Mouse (Mus musculus): Measurements from ENCODE around the gene Cenpl. TPM values are rescaled to one million over a fixed set of nuclear protein-coding genes. Genes with fewer than 3 reads are reported as not detected.
A peak's percentile ranks its signal among the peaks of the same experiment; 100 is the strongest.
"Not testable (repeated sequence)": the region's sequence is repeated elsewhere in the genome, so short reads cannot be mapped to it uniquely, and the experiment has no call there.

The Cenpl gene
- 3.5 and 4.3 TPM in 2 replicates for polyA plus RNA-seq (2012; rRNA removed)

DNA sequence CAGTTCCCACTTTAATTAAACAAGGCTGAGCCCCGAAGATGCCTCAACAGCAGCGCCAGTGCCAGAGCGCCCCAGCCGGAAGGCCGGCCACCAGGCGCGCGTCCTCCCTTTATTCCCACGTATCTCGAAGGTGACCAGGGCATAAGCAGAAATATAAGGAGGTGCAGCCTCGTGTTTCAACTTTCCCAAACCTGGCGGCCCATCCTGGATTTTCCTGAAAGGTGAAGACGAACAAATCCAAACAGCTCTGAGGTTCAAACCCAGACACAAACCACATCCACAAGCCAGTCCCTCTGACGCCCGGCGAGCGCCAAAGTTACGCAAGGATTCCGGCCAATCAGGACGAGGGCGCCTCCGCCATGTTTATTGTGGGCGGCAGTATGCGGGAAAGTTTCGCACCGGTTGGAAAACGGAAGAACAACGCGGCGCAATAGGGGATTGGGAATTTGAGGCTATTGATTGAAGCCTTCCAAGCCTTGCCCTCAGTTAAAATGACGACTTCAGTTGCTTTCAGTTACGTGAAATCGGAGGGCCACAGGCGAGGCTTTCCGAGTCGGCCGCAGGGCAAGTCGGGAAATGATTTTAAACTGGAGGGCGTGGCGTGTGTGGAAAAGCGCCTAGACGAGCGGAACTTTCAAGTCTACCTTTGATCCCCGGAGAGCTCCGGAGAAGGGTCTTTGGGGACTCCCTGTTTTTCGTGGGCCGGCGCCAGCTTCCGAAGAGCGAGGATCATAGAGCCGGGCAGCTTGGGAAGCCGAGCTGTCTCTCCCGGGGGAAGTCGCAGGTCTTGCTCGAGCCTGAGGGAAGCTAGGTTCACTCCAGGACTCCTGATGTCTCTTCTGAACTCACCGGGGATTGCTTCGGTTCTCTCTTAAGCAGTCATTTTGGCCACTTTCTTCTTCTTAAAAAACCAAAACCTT is at the start of gene Cenpl, which contains the start of gene Dars2:
Gene Cenpl (plus strand): TSS at position 362 of the 920 bp plus-strand sequence.
Gene Dars2 (minus strand): TSS at position 307 of the 920 bp plus-strand sequence.
- peak; percentile 98 for DNase-seq (ENCODE audit: low read depth, low spot score)
- under 1% methylated on average over 57 of the region's 57 CpGs for WGBS

DNA sequence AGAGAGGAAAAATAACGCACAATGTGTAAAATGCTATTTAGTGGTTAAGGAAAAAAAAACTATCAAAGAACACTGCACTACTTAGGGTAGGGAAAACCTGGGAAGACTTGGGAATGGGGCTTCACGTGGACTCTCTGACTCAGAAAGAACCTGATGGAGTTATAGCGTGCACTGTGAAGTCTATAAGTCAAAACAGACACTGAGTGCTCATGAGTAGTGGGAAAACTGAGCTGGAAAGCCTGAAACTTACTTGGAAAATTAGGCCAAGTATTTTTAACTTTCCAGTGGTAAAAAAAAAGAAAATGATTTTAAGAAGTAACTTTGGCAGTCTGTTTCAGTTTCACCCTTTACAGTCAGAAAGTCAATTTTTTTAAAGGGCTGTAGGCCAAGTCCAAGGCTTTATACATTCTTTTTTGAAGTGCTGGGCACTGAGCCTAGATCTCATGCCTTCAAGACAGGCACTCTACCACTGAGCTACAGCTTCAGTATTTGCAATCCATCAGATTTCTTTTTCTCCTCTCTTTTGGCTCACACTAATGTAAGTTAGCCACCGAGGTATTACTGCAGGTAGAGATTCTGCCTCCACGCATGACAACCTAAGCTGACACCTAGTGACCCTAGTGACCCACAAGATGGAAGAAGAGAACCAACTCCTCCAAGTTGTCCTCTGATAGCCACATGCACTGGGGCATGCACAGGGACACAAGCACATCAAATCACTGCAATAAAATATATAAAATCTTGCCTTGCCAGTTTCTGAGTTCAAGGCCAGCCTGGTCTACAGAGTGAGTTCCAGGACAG is 44.9 kb upstream of the Cenpl start:
- WGBS, result 68% methylated on average over 5 of the region's 5 CpGs
- DNase-seq (ENCODE audit: low read depth, low spot score), result no peak

DNA sequence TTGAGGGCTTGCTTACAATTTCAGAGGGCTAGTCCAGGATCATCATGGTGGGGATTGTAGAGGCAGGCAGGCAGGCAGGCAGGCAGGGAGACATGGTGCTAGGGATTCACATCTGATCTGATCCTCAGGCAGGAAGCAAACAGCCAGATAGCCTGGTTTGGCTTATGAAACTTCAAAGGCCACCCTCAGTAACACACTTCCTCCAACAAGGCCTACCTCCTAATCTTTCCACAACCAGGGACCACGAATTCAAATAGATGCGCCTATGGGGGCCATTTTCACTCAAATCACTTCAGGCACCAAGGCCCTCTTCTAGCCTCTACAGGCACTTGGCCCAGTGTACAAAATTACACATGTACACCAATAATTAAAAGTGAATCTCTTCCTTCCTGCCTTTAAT is 43.3 kb upstream of the Cenpl start:
- DNase-seq (ENCODE audit: low read depth, low spot score), result no peak
- WGBS, result 83% methylated on average over 2 of the region's 2 CpGs

DNA sequence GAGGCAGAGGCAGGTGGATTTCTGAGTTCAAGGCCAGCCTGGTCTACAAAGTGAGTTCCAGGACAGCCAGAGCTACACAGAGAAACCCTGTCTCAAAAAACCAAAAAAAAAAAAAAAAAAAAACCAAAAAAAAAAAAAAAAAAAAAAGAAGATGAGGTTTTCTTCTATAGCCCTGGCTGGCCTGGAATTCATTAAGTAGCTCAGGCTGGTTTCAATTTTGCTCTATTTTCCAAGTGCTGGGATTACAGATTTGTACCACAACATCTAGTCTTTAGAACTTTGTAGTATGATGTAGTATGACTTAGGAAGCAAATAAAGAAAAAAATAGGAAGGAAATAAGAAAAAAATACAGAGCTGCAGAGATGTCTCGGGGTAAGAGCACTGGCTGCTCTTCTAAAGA is 42.1 kb upstream of the Cenpl start:
- DNase-seq (ENCODE audit: low read depth, low spot score), result not testable (repeated sequence)
- 94% methylated on average over 1 of the region's 1 CpGs for WGBS

DNA sequence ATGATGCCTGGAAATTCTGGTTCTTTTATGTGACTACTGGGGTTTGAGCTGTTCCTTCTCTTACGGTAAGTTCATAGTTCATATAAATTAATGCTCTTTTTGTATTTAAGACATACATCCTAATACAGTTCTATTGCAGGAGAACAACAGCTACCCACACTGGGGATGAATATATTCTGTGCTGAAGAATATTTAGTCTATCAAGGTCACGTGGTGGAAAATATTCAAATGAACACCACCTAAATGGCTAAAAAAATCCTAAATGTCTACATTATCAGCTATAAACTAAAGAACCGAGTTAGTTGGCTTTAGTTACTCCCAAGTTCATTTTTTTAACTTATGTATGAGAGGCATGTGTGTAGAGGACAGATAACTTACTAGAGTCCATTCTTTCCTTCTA is 40.5 kb upstream of the Cenpl start:
- DNase-seq (ENCODE audit: low read depth, low spot score), result no peak
- WGBS, result 93% methylated on average over 3 of the region's 3 CpGs

DNA sequence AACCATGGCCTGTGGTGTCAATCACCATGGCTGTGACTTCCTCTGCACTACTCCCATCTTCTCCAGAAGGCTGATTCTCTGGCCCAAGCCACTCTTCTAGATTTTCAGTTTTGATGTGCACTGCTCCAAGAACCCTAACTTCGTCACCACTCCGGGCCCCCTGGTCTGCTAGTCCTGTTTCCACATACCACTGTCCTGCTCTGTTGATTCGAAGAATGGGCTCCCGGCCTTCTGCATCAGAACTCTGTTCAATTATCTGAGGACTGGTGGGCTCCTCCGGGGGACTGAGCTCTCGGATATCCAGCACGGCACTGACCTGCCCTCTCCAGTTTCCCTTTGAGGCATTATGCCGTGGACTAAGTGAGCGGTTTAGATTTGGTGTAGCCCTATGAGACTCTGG is 38.6 kb upstream of the Cenpl start:
- DNase-seq (ENCODE audit: low read depth, low spot score), result no peak
- 96% methylated on average over 9 of the region's 9 CpGs for WGBS

DNA sequence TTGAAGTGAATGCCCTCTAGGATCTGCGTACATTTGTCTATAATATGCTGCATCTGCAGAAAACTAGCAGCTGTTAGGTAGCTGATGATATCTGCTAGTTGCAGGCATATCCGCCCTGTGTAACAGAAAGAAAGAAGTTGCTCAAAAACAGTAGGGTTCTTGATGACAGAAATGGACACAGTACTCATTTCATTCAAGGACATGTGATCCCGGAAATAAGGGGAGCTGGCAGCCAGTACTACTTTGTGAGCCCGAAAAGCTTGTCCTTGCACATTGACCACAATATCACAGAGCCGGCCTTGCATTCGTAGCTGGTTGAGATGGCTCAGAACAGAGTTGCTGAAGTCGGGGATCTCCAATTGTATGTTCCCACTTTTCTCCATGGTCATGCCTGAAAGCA is 38.2 kb upstream of the Cenpl start:
- WGBS, result 85% methylated on average over 7 of the region's 7 CpGs
- no peak for DNase-seq (ENCODE audit: low read depth, low spot score)

DNA sequence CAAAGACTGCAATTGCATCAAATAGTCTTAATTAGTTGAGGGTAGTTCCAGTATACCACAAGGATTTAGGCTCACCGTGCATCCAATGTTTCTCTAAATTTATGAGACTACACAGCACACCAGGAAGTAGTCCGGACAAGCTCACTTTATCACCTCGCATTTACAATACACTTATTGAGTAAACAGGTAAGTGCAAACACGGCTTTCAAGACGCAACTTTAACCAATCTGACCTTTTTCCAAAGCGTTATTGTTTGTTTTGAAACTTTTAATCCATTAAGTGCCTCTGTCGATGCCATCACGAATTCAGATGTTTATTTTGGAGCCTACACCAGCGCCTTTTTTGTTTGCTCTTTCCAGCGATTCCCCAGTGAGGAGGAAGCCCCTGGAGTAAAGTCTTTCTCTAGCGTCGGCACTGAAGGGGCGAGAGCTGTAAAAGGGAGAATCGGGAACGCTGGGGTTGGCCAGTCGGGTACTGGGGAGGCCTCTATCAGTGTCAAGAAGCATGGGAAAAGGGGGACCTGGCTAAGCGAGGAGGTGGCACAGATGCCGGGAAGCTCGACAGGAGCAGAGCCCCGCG is 36.6 kb upstream of the Cenpl start:
- WGBS, result under 1% methylated on average over 21 of the region's 21 CpGs
- DNase-seq (ENCODE audit: low read depth, low spot score), result no peak

DNA sequence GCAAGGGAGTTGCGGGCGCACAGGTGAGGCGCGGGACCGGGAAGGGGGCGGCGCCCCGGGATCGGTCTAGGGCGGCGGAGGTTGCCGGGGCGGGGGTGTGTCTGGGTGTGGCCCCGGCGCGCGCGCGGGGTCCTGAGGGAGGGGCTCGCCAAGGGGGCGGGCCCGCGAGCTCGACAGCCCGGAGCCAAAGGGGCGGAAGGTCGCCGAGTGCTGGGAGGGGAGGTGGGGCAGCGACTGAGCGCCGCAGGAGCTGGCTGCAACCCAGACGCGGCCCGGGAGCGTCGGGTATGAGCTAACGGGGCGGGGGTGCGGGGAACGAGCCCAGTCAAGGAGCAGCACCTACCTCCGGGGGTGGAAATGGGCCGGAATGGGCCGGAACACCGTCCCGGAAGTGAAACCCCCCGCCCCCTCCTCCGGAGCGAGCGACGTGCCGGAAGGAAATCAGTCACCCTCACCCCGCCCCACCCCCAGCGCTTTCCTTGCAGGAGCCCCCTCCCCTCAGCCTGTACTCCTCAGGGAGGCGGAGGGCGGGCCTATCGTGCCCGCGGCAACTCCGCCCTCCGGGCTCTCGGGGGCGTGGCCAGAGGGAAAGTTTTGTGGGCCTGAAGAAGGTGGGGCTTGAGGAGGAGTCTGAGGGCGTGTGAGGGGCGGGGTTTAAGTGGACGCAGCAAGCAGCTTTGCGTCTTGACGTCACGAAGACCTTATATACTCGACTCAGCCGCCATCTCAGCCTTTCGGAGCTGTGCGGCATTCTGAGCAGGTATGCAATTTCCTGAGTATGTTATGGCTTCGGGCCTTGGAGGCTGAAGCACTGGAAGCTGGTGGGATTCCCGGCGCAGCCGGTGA is 35.9 kb upstream of the Cenpl start, which contains the start of gene Zbtb37:
Gene Zbtb37 (minus strand): TSS at position 415 of the 846 bp plus-strand sequence.
- peak; percentile 94 for DNase-seq (ENCODE audit: low read depth, low spot score)
- WGBS, result under 1% methylated on average over 75 of the region's 76 CpGs

DNA sequence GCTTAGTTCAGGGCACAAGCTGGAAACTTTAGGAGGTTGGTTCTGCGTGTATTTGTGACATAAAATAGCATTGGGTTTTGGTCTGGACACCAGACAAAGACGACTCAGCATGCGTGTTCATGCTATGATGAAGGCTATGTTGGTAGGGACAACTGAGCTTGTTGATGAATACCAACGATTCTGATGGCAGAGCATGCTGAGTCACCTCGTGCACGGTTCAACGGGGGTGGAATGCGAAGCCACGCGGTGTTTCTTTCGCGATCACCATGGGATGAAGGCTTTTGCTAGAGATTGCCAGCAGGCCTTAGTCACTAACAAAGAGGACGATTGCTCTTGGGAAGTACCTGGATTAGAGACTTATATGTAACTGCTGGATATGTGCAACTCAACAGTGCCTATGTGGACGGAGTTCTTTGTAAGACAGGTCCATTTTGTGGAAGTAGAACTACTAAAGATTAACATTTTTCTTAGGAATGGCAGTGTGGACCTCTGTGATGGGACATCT is 35.2 kb upstream of the Cenpl start:
- no peak for DNase-seq (ENCODE audit: low read depth, low spot score)
- under 1% methylated on average over 14 of the region's 14 CpGs for whole genome bisulfite sequencing

DNA sequence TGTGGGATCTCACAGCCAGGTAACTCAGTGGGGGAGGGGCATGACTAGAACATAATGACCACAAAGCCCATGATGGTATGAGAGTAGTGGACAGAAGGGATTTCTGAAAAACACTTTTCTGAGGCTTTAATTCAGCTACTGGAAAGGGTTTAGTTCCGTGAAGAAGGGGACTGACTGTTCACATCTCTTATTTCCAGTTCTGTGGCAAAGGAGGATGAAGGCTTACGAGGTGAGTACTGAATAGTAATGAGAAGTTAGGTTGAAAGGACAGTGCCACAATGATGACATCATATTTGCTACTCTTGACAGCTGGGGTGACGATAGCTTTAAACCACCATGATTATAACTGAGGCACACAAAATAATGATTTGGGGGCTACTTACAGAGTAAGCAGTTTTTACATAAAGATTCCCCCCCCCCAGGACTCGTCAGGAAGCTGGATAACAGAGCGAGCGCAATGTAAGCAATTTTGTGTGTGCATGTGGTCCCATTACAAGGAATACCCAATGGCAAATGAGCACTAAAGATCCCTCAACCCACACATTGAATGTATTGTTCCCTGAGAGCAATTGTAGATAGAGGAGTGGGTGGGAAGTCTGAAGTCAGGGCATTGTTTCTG is 34.6 kb upstream of the Cenpl start:
- WGBS, result 2% methylated on average over 6 of the region's 6 CpGs
- no peak for DNase-seq (ENCODE audit: low read depth, low spot score)

DNA sequence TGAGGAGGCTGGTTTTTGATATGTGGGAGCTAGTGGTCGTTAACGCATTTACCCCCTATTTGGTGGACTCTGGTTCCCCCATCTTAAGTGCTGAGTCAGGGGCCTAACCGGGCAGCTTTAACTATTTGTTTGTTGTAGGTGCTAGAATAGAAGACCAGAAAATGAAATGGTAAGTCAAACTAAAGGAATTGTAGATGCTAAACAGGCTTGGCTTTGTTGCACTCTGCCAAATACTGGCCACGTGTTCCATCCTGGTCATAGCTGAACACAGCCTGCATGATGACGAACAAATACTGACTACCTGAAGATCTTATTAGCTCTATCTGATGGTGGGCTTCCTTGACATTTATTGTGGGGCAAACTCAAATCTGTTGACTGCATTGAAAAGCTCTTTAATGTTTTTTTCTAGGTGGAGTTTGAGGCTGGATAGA is 34.1 kb upstream of the Cenpl start:
- under 1% methylated on average over 5 of the region's 5 CpGs for WGBS
- no peak for DNase-seq (ENCODE audit: low read depth, low spot score)

DNA sequence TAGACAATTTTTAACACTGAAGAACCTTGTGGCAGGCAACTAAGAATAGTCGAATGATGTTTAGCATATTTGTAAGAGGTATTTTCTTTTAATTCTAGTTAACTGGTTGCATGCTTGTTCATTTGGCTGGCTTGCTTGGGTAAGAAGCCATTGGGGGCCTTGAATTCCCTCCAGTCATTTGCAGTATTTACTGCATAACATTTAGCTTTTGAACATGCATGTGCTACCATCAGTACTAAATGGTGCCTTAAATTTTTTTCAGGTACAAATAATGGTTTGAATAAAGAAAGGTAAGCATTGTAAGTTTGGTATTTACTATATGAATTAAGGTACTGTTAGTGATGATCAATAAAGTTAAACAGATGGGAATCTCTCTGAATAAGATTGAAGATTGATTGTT is 33.5 kb upstream of the Cenpl start:
- DNase-seq (ENCODE audit: low read depth, low spot score), result no peak
- WGBS, result 0% methylated on average over 1 of the region's 1 CpGs

DNA sequence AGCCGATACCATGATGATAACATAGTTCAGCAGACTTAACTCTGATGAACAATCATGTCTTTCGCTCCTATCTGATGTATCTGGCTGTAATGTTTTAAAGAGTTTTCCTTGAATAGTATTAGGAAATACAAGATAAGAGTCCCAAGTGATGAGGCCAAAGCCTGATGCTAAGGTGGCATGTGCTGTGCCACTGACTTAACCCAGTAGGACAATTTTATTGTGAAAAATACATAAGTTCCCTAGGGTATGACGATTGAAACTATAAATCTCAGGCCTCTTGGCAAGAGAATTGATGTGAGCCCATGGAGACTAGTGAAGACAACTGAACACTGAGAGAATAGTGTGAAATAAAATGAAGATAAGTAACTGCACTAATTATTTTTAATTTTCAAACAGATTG is 32.9 kb upstream of the Cenpl start:
- WGBS, result 20% methylated on average over 3 of the region's 3 CpGs
- DNase-seq (ENCODE audit: low read depth, low spot score), result no peak

DNA sequence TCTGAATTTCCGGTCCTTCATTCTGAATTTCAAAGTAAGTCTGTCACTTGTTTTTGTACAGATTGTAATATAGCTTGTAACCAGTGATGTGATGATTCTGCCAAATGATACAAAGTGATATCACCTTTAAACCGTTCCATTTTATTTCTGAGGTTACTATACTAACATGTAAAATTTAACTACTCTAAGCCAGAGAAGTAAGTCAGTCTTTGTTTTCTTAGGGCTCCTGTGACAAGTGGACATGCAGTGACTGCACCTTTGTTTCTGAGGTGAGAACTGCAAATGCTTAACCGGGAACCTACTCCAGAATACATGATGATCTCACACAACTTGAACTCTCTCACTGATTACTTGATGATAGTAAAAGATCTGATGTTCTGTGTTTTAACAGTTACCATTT is 32.5 kb upstream of the Cenpl start:
- WGBS, result 23% methylated on average over 3 of the region's 3 CpGs
- DNase-seq (ENCODE audit: low read depth, low spot score), result no peak

DNA sequence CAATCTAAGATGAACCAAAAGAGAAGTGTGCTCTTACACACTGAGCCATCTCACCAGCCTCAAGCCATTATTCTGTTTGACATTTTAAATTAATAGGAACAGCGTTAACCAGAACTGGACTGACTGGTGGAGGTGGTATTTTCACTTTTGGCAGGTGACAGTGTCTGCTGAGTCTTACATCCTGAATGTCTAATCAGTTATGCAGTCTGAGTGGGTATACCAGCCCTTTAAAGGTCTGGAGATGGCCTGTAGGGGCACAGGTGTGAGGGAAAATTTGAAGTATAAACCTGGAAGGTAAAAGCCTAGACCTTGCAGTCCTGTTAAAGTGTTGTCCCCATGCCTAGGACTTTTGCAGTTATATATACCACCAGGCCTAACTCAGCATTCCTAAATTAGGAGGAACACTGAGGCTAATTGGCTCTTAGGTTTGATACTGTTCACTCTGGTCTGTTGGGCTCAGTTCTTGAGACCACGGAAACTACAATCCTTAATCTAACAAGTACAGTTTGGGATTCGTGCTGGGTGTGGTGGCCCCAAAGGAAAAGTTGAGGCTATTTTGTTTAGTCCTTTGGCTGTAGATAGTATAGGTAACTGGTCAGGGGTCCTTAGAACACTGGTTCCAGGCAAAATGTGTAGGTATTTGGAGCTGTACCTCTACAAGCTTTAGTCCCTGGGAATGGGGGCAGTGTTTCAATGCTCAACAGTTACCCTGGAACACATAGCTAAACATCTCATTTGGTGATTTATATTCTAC is 31.4 kb upstream of the Cenpl start:
- 38% methylated on average over 3 of the region's 3 CpGs for WGBS
- DNase-seq (ENCODE audit: low read depth, low spot score), result no peak

DNA sequence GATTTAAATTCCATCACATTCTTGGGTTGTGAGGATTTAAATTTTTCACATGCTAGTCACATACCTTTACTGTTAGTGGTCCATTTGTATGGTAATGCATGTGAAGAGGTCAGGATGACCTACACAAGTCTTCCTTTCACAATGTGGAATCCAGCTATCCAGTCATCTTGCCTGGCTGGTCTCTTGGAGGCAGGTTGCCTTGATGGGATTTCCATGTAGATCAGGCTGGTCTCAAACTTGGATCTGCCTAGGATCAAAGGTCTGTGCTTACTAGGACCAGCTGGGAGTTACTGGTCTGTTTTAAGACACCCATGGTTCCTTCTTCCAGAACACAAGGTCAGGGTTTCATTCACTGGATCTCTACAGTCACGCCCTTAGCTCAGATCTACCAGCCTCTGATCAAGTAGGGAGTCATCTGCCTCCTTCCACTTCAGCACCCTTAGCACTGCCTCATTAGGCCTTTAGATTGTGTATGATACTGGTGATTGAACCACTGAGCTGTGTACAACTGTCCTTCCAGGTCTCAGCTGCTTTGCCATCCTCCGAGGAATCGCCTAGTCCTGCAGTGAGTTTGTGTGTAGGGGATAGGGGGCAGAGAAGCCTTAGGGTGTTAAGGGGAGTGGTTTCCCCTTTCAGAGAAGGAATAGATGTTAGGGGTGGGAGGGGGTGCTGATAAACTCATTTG is 30.6 kb upstream of the Cenpl start:
- DNase-seq (ENCODE audit: low read depth, low spot score), result no peak
- WGBS, result 28% methylated on average over 3 of the region's 3 CpGs

DNA sequence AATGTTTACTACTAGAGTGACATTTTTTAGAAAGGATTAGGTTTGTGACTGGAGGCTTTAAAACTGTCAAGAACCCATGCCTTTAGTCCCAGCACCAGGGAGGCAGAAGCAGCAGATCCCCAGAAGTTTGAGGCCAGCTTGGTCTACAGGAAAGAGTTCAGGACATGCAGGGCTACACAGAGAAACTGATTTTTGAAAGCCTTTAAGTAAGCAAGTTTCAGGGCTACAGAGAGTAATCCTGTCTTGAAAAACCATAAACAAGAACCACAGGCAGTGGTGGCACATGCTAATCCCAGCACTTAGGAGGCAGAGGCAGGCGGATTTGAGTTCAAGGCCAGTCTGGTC is 30.1 kb upstream of the Cenpl start:
- WGBS, result 54% methylated on average over 1 of the region's 1 CpGs
- DNase-seq (ENCODE audit: low read depth, low spot score), result no peak
